Mouse (Mus musculus) adrenal gland, adult (tissue): ENCODE data around the gene Antxr1.

Experiments
- DNase-seq, 2 experiments: peaks; one replicate each; pipeline ENCODE4 v3.0.0; 2022 to 2023; ENCODE audit warnings: low spot score in 1 of 2; ENCODE audit not compliant: inconsistent age in 2 of 2

The Antxr1 gene

GRCm38 (mm10) chr6:87250701-87251100 lies 84.9 kb downstream of the Antxr1 start:
- DNase-seq = no peak

GRCm38 (mm10) chr6:87248226-87248834 lies 87.3 kb downstream of the Antxr1 start:
- no peak for DNase-seq

- DNase-seq = no peak
These were observed 91.2 kb downstream of the Antxr1 start for GRCm38 (mm10) chr6:87244117-87245100.

GRCm38 (mm10) chr6:87237260-87237659 lies 98.4 kb downstream of the Antxr1 start:
- DNase-seq = no peak

GRCm38 (mm10) chr6:87236061-87236460 lies 99.6 kb downstream of the Antxr1 start:
- DNase-seq = no peak

- DNase-seq = no peak
These were observed 102.5 kb downstream of the Antxr1 start for GRCm38 (mm10) chr6:87233111-87233510.

- DNase-seq = no peak
These were observed 105.6 kb downstream of the Antxr1 start for GRCm38 (mm10) chr6:87230041-87230440.

- no peak for DNase-seq
These were observed 107.7 kb downstream of the Antxr1 start for GRCm38 (mm10) chr6:87227940-87228339.

GRCm38 (mm10) chr6:87226315-87226714 lies 109.3 kb downstream of the Antxr1 start:
- no peak for DNase-seq

GRCm38 (mm10) chr6:87225286-87225685 lies 110.3 kb downstream of the Antxr1 start:
- no peak for DNase-seq

- no peak for DNase-seq
These were observed 112.6 kb downstream of the Antxr1 start for GRCm38 (mm10) chr6:87222854-87223631.

- DNase-seq = peak in 1 of 2 experiments; percentile 39
These were observed 116.3 kb downstream of the Antxr1 start for GRCm38 (mm10) chr6:87219061-87219992.

- DNase-seq = peak in 1 of 2 experiments; percentile 80
These were observed 119.5 kb downstream of the Antxr1 start for GRCm38 (mm10) chr6:87216114-87216591.

- peak; percentile 82 to 93 for DNase-seq
These were observed 122.4 kb downstream of the Antxr1 start for GRCm38 (mm10) chr6:87213262-87213661.

- no peak for DNase-seq
These were observed 124.1 kb downstream of the Antxr1 start for GRCm38 (mm10) chr6:87211551-87211950.

GRCm38 (mm10) chr6:87207373-87207982 lies 128.1 kb downstream of the Antxr1 start:
- peak; percentile 69 to 81 for DNase-seq

GRCm38 (mm10) chr6:87206790-87207189 lies 128.8 kb downstream of the Antxr1 start:
- no peak for DNase-seq

- DNase-seq = no peak
These were observed 132.2 kb downstream of the Antxr1 start for GRCm38 (mm10) chr6:87203467-87203866.

- no peak for DNase-seq
These were observed 132.6 kb downstream of the Antxr1 start for GRCm38 (mm10) chr6:87203065-87203464.
